Mouse (Mus musculus): ENCODE data around the gene Fgfr3. TPM values are rescaled to one million over a fixed set of nuclear protein-coding genes. Genes with fewer than 3 reads are reported as not detected.

Gene Fgfr3
- polyA plus RNA-seq, 1 experiment from 2014 or later, result 39.1 TPM

DNA sequence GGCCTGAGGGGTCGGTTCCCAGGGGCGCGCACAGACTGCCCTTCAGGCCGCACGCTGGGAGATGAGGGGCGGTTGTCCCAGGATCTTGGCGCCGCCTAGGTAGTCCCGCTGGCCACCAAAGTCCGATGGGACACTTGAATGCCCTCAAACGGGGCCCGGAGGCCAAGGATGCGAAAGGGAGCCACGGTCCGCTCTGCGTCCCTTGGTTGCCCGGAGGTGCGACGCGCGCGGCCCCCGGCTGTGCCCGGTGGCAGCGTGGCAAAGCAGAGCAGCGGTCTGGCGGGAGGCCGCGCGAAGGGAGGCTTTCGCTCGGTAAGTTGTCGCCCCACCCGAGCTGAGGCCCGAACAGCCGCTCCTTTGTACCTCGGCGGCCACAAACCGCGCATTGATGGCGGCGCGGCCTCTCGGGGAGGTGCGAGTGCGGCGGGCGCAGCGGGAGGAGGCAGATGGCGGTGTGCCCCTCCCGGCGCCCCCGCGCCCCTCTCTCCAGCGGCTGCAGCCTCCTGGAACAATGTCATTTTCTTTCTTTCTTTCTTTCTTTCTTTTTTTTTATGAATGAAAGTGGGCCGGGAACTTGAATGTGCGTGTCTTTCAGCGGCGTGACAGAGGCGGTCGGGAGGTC, 1.7 kb downstream of the Fgfr3 start:
- Histone ChIP-seq H3K9me3 (no peaks in the 10 kb centered on the region), H3K27ac (peak overlapping the region; percentile 93), H3K4me3 (peak overlapping the region; percentile 87), H3K36me3 (replicated peaks) (peaks cover 42% of the 10 kb centered on the region), H3K4me1 (peaks cover 84% of the 10 kb centered on the region), H3K27me3 (ENCODE audit: poor library complexity, severe bottlenecking) (peaks cover 100% of the 10 kb centered on the region)
- 0% methylated on average over 59 of the region's 61 CpGs for WGBS
- peak; percentile 58 for DNase-seq (ENCODE audit: extremely low spot score, low spot score)

DNA sequence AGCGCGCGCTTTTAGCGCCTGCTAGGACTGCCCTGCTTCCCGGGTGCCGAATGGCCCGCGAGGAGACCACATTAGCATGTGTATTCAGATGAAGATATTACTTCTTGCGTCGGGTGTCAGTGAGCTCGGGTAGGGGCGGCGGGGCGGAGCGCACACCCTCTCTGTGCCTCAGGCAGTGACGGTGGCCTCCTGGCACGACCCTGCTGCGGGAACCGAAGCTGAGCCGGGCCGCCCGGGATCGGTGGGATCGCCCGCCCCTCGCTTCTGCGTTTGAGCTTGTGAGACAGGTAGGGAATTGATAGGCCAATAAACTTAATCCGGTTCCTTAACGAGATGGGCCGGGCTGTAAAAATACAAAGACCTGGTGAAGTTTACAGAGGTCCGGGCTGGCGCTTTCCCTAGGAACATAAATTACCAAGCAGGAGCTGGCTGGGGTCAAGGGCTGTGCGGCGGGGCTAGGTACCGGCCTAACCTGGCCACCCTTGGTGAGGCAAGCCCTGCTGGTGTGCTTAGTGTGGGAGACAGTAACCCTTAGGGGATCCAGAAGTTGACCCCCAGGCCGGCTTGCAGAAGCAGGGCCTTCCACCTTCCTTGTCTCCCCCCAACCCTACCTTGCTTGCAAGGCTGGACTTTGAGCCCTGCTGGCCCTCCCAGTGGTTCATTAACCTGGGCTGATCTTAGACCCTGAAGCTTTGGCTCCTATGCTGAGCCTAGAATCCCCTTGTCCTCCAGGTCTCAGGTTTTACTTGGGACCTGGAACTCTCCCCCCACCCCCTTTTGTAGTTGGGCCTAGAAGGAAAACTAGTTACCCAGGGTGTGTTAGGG, 2.4 kb downstream of the Fgfr3 start:
- Histone ChIP-seq H3K9me3 (no peaks in the 10 kb centered on the region), H3K27me3 (ENCODE audit: poor library complexity, severe bottlenecking) (peaks cover 100% of the 10 kb centered on the region), H3K4me3 (peak overlapping the region; percentile 87), H3K4me1 (peaks cover 77% of the 10 kb centered on the region), H3K27ac (peak overlapping the region; percentile 93), H3K36me3 (replicated peaks) (peaks cover 49% of the 10 kb centered on the region)
- WGBS, result 2% methylated on average over 36 of the region's 36 CpGs
- peak; percentile 58 for DNase-seq (ENCODE audit: extremely low spot score, low spot score)

DNA sequence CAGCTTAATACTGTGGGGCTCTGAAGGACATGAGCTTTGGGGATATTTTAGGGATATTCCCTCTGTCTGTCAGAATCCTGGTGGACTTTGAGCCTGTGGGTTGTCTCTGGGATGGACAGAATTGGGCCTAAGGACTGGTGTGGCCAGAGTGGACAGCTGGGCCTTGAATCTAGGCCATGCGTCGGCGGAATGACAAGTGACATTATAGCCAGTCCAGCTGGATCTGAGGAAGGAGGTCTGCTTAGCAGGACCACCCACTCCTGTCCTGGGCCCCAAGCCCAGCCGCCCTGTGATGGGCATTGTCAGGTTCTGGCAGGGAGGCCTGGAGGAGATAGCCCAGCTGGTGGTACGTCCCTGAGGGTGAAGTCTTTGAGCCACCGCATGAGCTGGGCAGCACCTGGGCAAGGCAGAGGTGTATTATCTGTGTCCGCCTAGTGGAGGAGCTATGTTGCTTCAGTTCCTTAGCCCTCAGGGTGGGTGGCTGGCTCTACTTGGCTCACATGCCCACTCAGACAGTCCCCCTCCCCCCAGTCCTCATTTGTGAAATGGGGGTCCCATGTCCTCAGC, 4.7 kb downstream of the Fgfr3 start:
- no peak overlapping the region for H3K27ac ChIP-seq
- H3K4me3 ChIP-seq, result peak overlapping the region; percentile 87; the same call in 1 of the 2 replicates
- H3K9me3 ChIP-seq, result no peaks in the 10 kb centered on the region
- H3K36me3 ChIP-seq (replicated peaks), result peaks cover 72% of the 10 kb centered on the region
- peaks cover 72% of the 10 kb centered on the region for H3K4me1 ChIP-seq
- no peak for DNase-seq (ENCODE audit: extremely low spot score, low spot score)
- WGBS, result 90% methylated on average over 7 of the region's 7 CpGs
- peaks cover 100% of the 10 kb centered on the region for H3K27me3 ChIP-seq (ENCODE audit: poor library complexity, severe bottlenecking)

DNA sequence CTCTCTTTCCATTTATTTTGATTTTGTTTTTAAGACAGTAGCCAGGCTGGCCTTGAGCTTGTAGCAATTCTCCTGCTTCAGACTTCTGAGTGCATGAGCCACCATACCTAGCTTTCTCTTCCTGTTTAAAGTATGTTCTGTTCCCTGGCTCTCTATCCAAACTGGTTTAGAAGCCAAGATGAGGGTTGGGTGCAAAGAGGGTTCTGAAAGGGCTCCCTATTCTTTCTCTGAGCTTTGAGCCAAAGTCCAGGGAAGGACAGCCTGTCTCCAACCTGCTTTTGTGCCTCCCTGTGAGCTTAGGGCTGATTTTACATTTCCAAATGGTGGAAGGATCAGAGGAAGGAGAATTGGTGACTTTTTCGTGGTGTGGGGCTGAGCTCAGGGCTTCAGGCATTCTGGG, 5.4 kb downstream of the Fgfr3 start:
- 75% methylated on average over 1 of the region's 1 CpGs for WGBS
- peaks cover 65% of the 10 kb centered on the region for H3K4me1 ChIP-seq
- no peaks in the 10 kb centered on the region for H3K9me3 ChIP-seq
- no peak overlapping the region for H3K27ac ChIP-seq
- no peak for DNase-seq (ENCODE audit: extremely low spot score, low spot score)
- no peak overlapping the region for H3K4me3 ChIP-seq
- H3K36me3 ChIP-seq (replicated peaks), result peaks cover 79% of the 10 kb centered on the region
- H3K27me3 ChIP-seq (ENCODE audit: poor library complexity, severe bottlenecking), result peaks cover 100% of the 10 kb centered on the region

GRCm38 (mm10) chr5:33728841-33729240, 7.4 kb downstream of the Fgfr3 start:
- peaks cover 90% of the 10 kb centered on the region for H3K27me3 ChIP-seq (ENCODE audit: poor library complexity, severe bottlenecking)
- no peak overlapping the region for H3K4me3 ChIP-seq
- no peak for DNase-seq (ENCODE audit: extremely low spot score, low spot score)
- H3K9me3 ChIP-seq, result no peaks in the 10 kb centered on the region
- peaks cover 88% of the 10 kb centered on the region for H3K36me3 ChIP-seq (replicated peaks)
- peak overlapping the region; percentile 22; the same call in 1 of the 2 replicates for H3K27ac ChIP-seq
- WGBS, result 86% methylated on average over 7 of the region's 7 CpGs
- peaks cover 46% of the 10 kb centered on the region for H3K4me1 ChIP-seq

DNA sequence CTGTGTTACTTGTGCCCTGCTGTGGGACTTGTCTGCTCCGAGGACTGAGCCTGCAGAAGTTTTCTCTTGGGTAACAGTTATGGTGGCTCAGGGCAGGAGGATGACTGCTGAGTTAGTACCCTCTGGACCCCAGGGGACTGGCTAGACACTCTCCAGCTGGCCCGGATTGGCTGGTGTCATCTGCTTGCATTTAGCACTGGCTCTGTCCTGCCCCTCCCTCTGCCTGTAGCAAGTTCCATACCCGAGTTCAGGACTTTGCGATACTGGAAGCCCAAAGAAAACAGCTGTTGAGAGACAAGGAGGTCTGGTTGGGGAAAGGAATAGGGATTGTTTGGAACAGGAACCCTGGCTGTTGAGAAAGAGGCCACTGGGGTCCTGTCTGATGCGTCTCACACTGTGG, 9.0 kb downstream of the Fgfr3 start:
- Histone ChIP-seq H3K27me3 (ENCODE audit: poor library complexity, severe bottlenecking) (peaks cover 74% of the 10 kb centered on the region), H3K4me3 (no peak overlapping the region), H3K4me1 (peaks cover 29% of the 10 kb centered on the region), H3K27ac (0 out of 2 replicates have a peak overlapping the region, but pooled peaks have one; percentile 27), H3K36me3 (replicated peaks) (peaks cover 89% of the 10 kb centered on the region), H3K9me3 (no peaks in the 10 kb centered on the region)
- WGBS, result 60% methylated on average over 5 of the region's 5 CpGs
- DNase-seq (ENCODE audit: extremely low spot score, low spot score), result no peak

GRCm38 (mm10) chr5:33731051-33731450, 9.6 kb downstream of the Fgfr3 start:
- peaks cover 89% of the 10 kb centered on the region for H3K36me3 ChIP-seq (replicated peaks)
- H3K4me3 ChIP-seq, result no peak overlapping the region
- WGBS, result 67% methylated on average over 21 of the region's 21 CpGs
- H3K27me3 ChIP-seq (ENCODE audit: poor library complexity, severe bottlenecking), result peaks cover 68% of the 10 kb centered on the region
- DNase-seq (ENCODE audit: extremely low spot score, low spot score), result no peak
- no peaks in the 10 kb centered on the region for H3K9me3 ChIP-seq
- peaks cover 24% of the 10 kb centered on the region for H3K4me1 ChIP-seq
- H3K27ac ChIP-seq, result no peak overlapping the region

DNA sequence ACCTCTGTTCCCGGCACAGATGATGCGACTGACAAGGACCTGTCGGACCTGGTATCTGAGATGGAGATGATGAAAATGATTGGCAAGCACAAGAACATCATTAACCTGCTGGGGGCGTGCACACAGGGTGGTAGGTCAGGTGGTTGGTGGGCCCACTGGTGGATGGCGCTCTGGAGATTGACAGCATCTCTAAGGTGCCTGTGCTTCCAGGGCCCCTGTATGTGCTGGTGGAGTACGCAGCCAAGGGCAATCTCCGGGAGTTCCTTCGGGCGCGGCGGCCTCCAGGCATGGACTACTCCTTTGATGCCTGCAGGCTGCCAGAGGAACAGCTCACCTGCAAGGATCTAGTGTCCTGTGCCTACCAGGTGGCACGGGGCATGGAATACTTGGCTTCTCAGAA, 12.4 kb downstream of the Fgfr3 start:
- Histone ChIP-seq H3K9me3 (no peaks in the 10 kb centered on the region), H3K27ac (no peak overlapping the region), H3K36me3 (replicated peaks) (peaks cover 88% of the 10 kb centered on the region), H3K27me3 (ENCODE audit: poor library complexity, severe bottlenecking) (peaks cover 40% of the 10 kb centered on the region), H3K4me1 (peaks cover 11% of the 10 kb centered on the region), H3K4me3 (no peak overlapping the region)
- DNase-seq (ENCODE audit: extremely low spot score, low spot score), result no peak
- WGBS, result 92% methylated on average over 12 of the region's 12 CpGs

DNA sequence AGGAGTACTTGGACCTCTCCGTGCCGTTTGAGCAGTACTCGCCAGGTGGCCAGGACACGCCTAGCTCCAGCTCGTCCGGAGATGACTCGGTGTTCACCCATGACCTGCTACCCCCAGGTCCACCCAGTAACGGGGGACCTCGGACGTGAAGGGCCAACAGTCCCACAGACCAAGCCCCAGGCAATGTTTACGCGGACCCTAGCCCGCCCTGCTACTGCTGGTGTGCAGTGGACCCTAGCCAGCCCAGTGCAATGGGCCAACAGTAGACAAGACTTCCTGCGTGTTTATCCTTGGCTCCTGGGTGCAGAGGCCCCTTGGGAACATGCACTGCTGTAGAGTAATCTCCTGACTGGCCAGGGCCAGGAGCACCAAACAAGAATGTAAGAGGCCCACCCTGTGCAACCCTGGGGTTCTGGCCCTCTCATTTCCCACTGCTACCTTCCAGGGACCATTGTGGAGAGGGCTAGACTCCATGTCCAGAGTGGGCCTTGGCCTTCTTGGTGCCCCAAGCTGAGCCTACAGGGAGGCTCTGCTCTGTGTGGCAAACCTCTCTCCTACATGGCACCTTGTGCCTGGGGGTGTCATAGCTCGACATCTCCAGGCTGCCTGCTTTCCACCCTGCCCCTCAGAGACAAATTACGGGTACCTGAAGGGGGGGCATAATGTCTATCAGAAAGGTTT, 14.1 kb downstream of the Fgfr3 start:
- WGBS, result 93% methylated on average over 16 of the region's 16 CpGs
- no peak overlapping the region for H3K27ac ChIP-seq
- no peak for DNase-seq (ENCODE audit: extremely low spot score, low spot score)
- no peaks in the 10 kb centered on the region for H3K9me3 ChIP-seq
- H3K4me1 ChIP-seq, result peaks cover 5% of the 10 kb centered on the region; the same call in 1 of the 2 replicates
- peaks cover 23% of the 10 kb centered on the region for H3K27me3 ChIP-seq (ENCODE audit: poor library complexity, severe bottlenecking)
- H3K4me3 ChIP-seq, result no peak overlapping the region
- peaks cover 86% of the 10 kb centered on the region for H3K36me3 ChIP-seq (replicated peaks)

DNA sequence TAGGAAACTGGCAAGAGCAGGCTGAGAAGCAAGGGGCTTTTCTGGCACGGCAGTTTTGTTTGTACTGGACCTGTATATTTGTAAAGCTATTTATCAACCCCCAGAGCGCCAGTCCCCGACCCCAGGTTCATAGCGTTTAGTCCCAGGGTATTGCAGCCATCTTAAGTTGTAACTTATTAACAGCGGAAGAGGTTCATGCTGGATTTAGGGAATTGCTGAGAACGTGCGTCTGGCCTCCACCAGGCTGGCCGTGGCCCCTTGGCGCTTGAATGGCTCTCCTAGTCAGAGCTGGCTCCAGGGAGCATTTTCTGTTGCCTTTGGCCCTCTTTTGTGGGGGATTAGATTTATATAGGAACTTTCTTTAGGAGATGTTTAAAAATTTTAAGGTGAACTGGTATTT, 14.8 kb downstream of the Fgfr3 start:
- Histone ChIP-seq H3K4me1 (no peaks in the 10 kb centered on the region), H3K27me3 (ENCODE audit: poor library complexity, severe bottlenecking) (peaks cover 17% of the 10 kb centered on the region), H3K27ac (no peak overlapping the region), H3K9me3 (no peaks in the 10 kb centered on the region), H3K4me3 (no peak overlapping the region), H3K36me3 (replicated peaks) (peaks cover 86% of the 10 kb centered on the region)
- no peak for DNase-seq (ENCODE audit: extremely low spot score, low spot score)
- 86% methylated on average over 9 of the region's 9 CpGs for WGBS

GRCm38 (mm10) chr5:33737903-33738321, 16.4 kb downstream of the Fgfr3 start:
- WGBS, result 29% methylated on average over 7 of the region's 7 CpGs
- Histone ChIP-seq H3K4me3 (no peak overlapping the region), H3K27me3 (ENCODE audit: poor library complexity, severe bottlenecking) (no peaks in the 10 kb centered on the region; the same call in none of the 2 replicates), H3K36me3 (replicated peaks) (peaks cover 86% of the 10 kb centered on the region), H3K9me3 (no peaks in the 10 kb centered on the region), H3K27ac (no peak overlapping the region), H3K4me1 (no peaks in the 10 kb centered on the region)
- peak; percentile 72 for DNase-seq (ENCODE audit: extremely low spot score, low spot score)

DNA sequence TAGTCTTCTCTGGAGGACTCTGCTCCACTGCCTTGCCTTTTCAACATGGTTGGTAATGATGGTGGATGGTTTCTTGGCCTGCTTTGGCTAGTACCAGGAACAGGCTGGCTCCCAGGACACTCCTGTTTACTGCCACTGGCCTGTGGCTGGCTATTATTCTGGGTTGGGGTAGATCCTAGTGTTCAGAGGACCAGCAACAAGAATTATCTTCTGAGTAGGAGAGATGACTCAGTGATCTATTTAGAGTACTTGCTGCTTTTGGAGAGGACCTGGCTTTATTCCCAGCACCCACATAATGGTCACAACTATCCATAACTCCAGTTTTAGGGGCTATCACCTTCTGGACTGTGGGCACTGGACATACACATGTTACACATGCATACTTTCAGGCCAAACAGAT, 16.9 kb downstream of the Fgfr3 start:
- Histone ChIP-seq H3K9me3 (no peaks in the 10 kb centered on the region), H3K36me3 (replicated peaks) (peaks cover 86% of the 10 kb centered on the region), H3K4me3 (no peak overlapping the region), H3K4me1 (no peaks in the 10 kb centered on the region), H3K27ac (no peak overlapping the region), H3K27me3 (ENCODE audit: poor library complexity, severe bottlenecking) (no peaks in the 10 kb centered on the region; the same call in 1 of the 2 replicates)
- DNase-seq (ENCODE audit: extremely low spot score, low spot score), result no peak
